Mouse (Mus musculus): Measurements from ENCODE around the gene Anxa4. TPM values are rescaled to one million over a fixed set of nuclear protein-coding genes. Genes with fewer than 3 reads are reported as not detected.
A peak's percentile ranks its signal among the peaks of the same experiment; 100 is the strongest.

Gene Anxa4
- polyA plus RNA-seq, 1 experiment from 2014 or later: 5.6 TPM

DNA sequence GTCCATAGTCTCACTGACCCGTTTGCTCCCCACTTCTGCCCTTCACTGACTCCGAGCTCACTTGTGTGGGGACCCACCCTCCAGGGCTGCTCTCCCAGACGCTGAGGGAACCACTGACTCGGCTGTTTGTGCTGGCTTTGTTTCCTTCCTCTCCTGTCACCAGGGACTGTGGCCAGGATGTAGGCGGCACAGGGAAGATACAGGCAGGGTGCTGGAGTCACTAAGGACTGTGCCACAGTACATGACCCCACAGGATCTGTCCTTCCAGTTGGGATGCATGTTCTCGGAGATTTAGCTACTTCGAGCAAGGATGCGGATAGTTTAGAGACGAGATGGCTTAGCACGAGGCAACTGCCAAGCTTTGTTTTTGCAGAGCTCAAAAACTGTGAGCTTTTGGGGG, 30.4 kb upstream of the Anxa4 start:
- no peaks in the 10 kb centered on the region for H3K27me3 ChIP-seq (ENCODE audit: control insufficient read depth, insufficient read depth, low read length)
- 48% methylated on average over 10 of the region's 10 CpGs for WGBS
- H3K27ac ChIP-seq (replicated peaks; ENCODE audit: low read depth, low read length): no peak overlapping the region

DNA sequence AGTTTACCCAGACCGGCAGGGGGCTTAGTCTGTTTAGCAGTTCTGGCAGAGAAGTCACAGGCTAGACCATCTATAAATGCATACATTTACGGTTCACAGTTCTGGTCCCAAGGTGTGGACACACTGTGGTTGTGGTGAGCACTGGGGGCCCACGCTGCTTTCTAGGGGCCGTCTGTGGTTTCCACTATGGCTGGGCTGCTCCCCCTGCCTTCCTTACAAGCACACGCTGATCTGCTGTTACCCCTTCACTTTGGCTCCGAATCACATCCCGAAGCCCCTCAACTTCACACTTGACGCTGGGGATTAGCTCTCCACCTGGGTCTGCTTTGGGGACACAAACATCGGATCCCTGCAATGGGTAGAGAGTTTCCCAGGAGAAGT, 29.7 kb upstream of the Anxa4 start:
- Histone ChIP-seq H3K9ac (replicated peaks; ENCODE audit: low read length) (no peak overlapping the region), H3K4me3 (replicated peaks; ENCODE audit: low read depth, low read length) (no peak overlapping the region), H3K36me3 (ENCODE audit: control insufficient read depth, insufficient read depth, low read length) (no peaks in the 10 kb centered on the region), H3K27me3 (ENCODE audit: control insufficient read depth, insufficient read depth, low read length) (no peaks in the 10 kb centered on the region), H3K4me1 (ENCODE audit: control insufficient read depth, insufficient read depth, low read length) (no peaks in the 10 kb centered on the region), H3K9me3 (ENCODE audit: control insufficient read depth, low read length) (no peaks in the 10 kb centered on the region), H3K27ac (replicated peaks; ENCODE audit: low read depth, low read length) (no peak overlapping the region), H3K4me2 (ENCODE audit: low read length) (peak overlapping the region; percentile 48)
- ATAC-seq (ENCODE audit: low FRiP score, low TSS enrichment) (no peak), DNase-seq (no peak)
- 34% methylated on average over 9 of the region's 9 CpGs for WGBS

More for the DNA sequence above, 30.4 kb upstream of the Anxa4 start:
- no peak overlapping the region for H3K4me2 ChIP-seq (ENCODE audit: low read length)
- DNase-seq (no peak), ATAC-seq (ENCODE audit: low FRiP score, low TSS enrichment) (no peak)
- no peaks in the 10 kb centered on the region for H3K36me3 ChIP-seq (ENCODE audit: control insufficient read depth, insufficient read depth, low read length)
- H3K4me1 ChIP-seq (ENCODE audit: control insufficient read depth, insufficient read depth, low read length): no peaks in the 10 kb centered on the region
- no peak overlapping the region for H3K4me3 ChIP-seq (replicated peaks; ENCODE audit: low read depth, low read length)
- no peak overlapping the region for H3K9ac ChIP-seq (replicated peaks; ENCODE audit: low read length)
- no peaks in the 10 kb centered on the region for H3K9me3 ChIP-seq (ENCODE audit: control insufficient read depth, low read length)

GRCm38 (mm10) chr6:86822285-86823050, 29.1 kb upstream of the Anxa4 start:
- no peaks in the 10 kb centered on the region for H3K9me3 ChIP-seq (ENCODE audit: control insufficient read depth, low read length)
- H3K4me2 ChIP-seq (ENCODE audit: low read length): peak overlapping the region; percentile 48
- H3K36me3 ChIP-seq (ENCODE audit: control insufficient read depth, insufficient read depth, low read length): no peaks in the 10 kb centered on the region
- ATAC-seq (ENCODE audit: low FRiP score, low TSS enrichment): no peak
- WGBS: 4% methylated on average over 19 of the region's 19 CpGs
- H3K27ac ChIP-seq (replicated peaks; ENCODE audit: low read depth, low read length): no peak overlapping the region
- H3K4me3 ChIP-seq (replicated peaks; ENCODE audit: low read depth, low read length): no peak overlapping the region; the same call in 1 of the 2 replicates
- peak; percentile 45 for DNase-seq
- no peaks in the 10 kb centered on the region for H3K27me3 ChIP-seq (ENCODE audit: control insufficient read depth, insufficient read depth, low read length)
- no peaks in the 10 kb centered on the region for H3K4me1 ChIP-seq (ENCODE audit: control insufficient read depth, insufficient read depth, low read length)
- H3K9ac ChIP-seq (replicated peaks; ENCODE audit: low read length): peak overlapping the region; percentile 32; the same call in 1 of the 2 replicates

- 64% methylated on average over 7 of the region's 7 CpGs for WGBS
- DNase-seq (no peak), ATAC-seq (ENCODE audit: low FRiP score, low TSS enrichment) (no peak)
- Histone ChIP-seq H3K27me3 (ENCODE audit: control insufficient read depth, insufficient read depth, low read length) (no peaks in the 10 kb centered on the region), H3K4me1 (ENCODE audit: control insufficient read depth, insufficient read depth, low read length) (no peaks in the 10 kb centered on the region), H3K9me3 (ENCODE audit: control insufficient read depth, low read length) (no peaks in the 10 kb centered on the region), H3K36me3 (ENCODE audit: control insufficient read depth, insufficient read depth, low read length) (no peaks in the 10 kb centered on the region), H3K9ac (replicated peaks; ENCODE audit: low read length) (no peak overlapping the region), H3K4me3 (replicated peaks; ENCODE audit: low read depth, low read length) (no peak overlapping the region), H3K27ac (replicated peaks; ENCODE audit: low read depth, low read length) (no peak overlapping the region), H3K4me2 (ENCODE audit: low read length) (no peak overlapping the region)
These were observed 27.3 kb upstream of the Anxa4 start for GRCm38 (mm10) chr6:86820690-86821089.

DNA sequence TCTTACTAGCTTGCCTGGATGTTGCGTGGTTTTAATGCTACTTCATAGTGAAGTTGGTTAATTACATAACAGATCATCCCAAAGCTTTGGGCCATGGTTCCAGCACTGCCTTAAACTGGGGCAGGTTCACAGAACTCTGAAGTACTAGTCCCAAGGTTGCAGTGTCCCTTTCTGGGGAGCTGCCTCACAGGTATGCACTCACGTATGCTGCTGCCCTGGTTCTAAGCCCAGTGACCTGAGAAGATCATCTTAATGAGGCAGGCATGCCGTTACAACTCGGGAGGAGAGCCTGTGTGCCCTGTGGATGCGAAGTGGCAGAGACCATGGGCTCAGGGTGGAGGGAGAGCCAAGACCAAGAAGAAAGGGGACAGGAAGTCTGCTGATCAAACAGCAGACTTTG, 26.5 kb upstream of the Anxa4 start:
- H3K36me3 ChIP-seq (ENCODE audit: control insufficient read depth, insufficient read depth, low read length): no peaks in the 10 kb centered on the region
- ATAC-seq (ENCODE audit: low FRiP score, low TSS enrichment) (no peak), DNase-seq (no peak)
- H3K27me3 ChIP-seq (ENCODE audit: control insufficient read depth, insufficient read depth, low read length): no peaks in the 10 kb centered on the region
- H3K4me3 ChIP-seq (replicated peaks; ENCODE audit: low read depth, low read length): no peak overlapping the region
- H3K9ac ChIP-seq (replicated peaks; ENCODE audit: low read length): no peak overlapping the region
- no peak overlapping the region for H3K27ac ChIP-seq (replicated peaks; ENCODE audit: low read depth, low read length)
- H3K9me3 ChIP-seq (ENCODE audit: control insufficient read depth, low read length): no peaks in the 10 kb centered on the region
- peaks cover 3% of the 10 kb centered on the region; the same call in 1 of the 2 replicates for H3K4me1 ChIP-seq (ENCODE audit: control insufficient read depth, insufficient read depth, low read length)
- no peak overlapping the region for H3K4me2 ChIP-seq (ENCODE audit: low read length)
- WGBS: 81% methylated on average over 5 of the region's 5 CpGs

GRCm38 (mm10) chr6:86818914-86819313, 25.5 kb upstream of the Anxa4 start:
- Histone ChIP-seq H3K27me3 (ENCODE audit: control insufficient read depth, insufficient read depth, low read length) (no peaks in the 10 kb centered on the region), H3K9ac (replicated peaks; ENCODE audit: low read length) (no peak overlapping the region), H3K4me3 (replicated peaks; ENCODE audit: low read depth, low read length) (no peak overlapping the region), H3K27ac (replicated peaks; ENCODE audit: low read depth, low read length) (no peak overlapping the region), H3K36me3 (ENCODE audit: control insufficient read depth, insufficient read depth, low read length) (no peaks in the 10 kb centered on the region), H3K4me2 (ENCODE audit: low read length) (no peak overlapping the region), H3K4me1 (ENCODE audit: control insufficient read depth, insufficient read depth, low read length) (peaks cover 4% of the 10 kb centered on the region; the same call in 1 of the 2 replicates), H3K9me3 (ENCODE audit: control insufficient read depth, low read length) (no peaks in the 10 kb centered on the region)
- 75% methylated on average over 4 of the region's 4 CpGs for WGBS
- ATAC-seq (ENCODE audit: low FRiP score, low TSS enrichment) (no peak), DNase-seq (no peak)

DNA sequence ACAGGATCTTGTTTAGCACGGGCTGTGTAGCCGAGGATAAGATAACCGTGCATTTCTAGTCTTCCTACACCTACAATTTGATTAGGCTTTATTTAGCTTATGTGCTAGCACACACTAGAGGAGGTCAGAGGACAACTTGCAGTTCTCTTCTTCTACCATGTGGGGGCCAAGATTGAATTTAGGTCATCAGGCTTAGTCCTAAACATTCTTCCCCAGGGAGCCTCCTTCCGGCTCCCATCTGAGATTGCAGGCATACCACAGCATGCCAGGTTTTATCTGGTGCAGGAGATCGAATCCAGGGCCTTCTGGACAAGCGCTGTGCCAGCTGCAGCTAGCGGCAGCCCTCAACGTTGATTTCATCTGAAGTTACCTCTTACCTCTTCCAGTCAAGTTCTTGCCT, 23.2 kb upstream of the Anxa4 start:
- H3K27me3 ChIP-seq (ENCODE audit: control insufficient read depth, insufficient read depth, low read length): no peaks in the 10 kb centered on the region
- no peak overlapping the region for H3K27ac ChIP-seq (replicated peaks; ENCODE audit: low read depth, low read length)
- WGBS: 20% methylated on average over 8 of the region's 8 CpGs
- no peak overlapping the region for H3K9ac ChIP-seq (replicated peaks; ENCODE audit: low read length)
- H3K4me1 ChIP-seq (ENCODE audit: control insufficient read depth, insufficient read depth, low read length): peaks cover 4% of the 10 kb centered on the region; the same call in 1 of the 2 replicates
- no peak overlapping the region for H3K4me3 ChIP-seq (replicated peaks; ENCODE audit: low read depth, low read length)
- no peak overlapping the region for H3K4me2 ChIP-seq (ENCODE audit: low read length)
- no peaks in the 10 kb centered on the region for H3K36me3 ChIP-seq (ENCODE audit: control insufficient read depth, insufficient read depth, low read length)
- ATAC-seq (ENCODE audit: low FRiP score, low TSS enrichment) (no peak), DNase-seq (peak; percentile 71)
- H3K9me3 ChIP-seq (ENCODE audit: control insufficient read depth, low read length): no peaks in the 10 kb centered on the region

DNA sequence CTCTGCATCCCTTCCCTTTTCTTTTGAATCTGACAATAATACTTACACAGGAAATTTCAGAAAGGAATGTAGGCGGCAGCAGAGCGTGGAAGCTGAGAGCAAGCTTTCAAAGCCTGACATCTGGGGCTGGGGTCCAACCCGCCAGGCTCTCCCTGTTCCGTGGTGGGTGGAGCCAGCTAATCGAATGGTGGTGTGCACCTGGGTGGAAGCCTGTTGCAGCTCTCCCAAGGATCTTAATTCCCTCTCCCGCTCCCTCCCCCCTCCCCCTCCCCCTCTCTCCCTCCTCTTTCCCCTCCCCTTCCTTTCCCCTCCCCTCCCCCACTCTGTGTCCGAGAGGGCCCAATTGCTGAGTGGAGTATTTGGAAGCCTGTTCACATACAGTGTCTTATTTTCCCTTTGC, 22.1 kb upstream of the Anxa4 start:
- ATAC-seq (ENCODE audit: low FRiP score, low TSS enrichment) (no peak), DNase-seq (peak; percentile 39)
- Histone ChIP-seq H3K9ac (replicated peaks; ENCODE audit: low read length) (no peak overlapping the region), H3K4me1 (ENCODE audit: control insufficient read depth, insufficient read depth, low read length) (peaks cover 4% of the 10 kb centered on the region; the same call in 1 of the 2 replicates), H3K4me2 (ENCODE audit: low read length) (peak overlapping the region; percentile 35), H3K27ac (replicated peaks; ENCODE audit: low read depth, low read length) (no peak overlapping the region), H3K4me3 (replicated peaks; ENCODE audit: low read depth, low read length) (0 out of 2 replicates have a peak overlapping the region, but pooled peaks have one; percentile 1), H3K36me3 (ENCODE audit: control insufficient read depth, insufficient read depth, low read length) (no peaks in the 10 kb centered on the region), H3K27me3 (ENCODE audit: control insufficient read depth, insufficient read depth, low read length) (no peaks in the 10 kb centered on the region), H3K9me3 (ENCODE audit: control insufficient read depth, low read length) (no peaks in the 10 kb centered on the region)
- WGBS: 7% methylated on average over 7 of the region's 7 CpGs

DNA sequence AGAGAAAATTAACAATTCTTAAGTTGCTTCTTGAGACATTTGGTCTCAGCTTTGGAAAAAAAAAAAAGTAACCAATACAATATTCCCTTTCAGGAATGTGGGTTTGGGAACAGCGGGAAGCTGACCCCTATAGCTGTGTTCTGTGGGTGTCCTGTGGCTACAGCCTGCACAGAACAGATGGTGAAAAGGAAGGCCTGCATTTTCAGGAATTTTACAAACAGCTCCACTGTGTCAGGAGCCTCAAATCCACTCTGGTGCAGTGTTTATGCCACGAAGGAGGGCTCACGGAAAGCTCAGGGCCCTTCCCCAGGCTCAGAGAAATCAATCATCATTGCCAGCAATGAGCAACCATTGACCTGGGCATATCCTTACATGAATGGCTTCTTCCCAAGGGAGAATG, 21.5 kb upstream of the Anxa4 start:
- Histone ChIP-seq H3K4me1 (ENCODE audit: control insufficient read depth, insufficient read depth, low read length) (peaks cover 4% of the 10 kb centered on the region; the same call in 1 of the 2 replicates), H3K27me3 (ENCODE audit: control insufficient read depth, insufficient read depth, low read length) (no peaks in the 10 kb centered on the region), H3K9ac (replicated peaks; ENCODE audit: low read length) (no peak overlapping the region), H3K36me3 (ENCODE audit: control insufficient read depth, insufficient read depth, low read length) (no peaks in the 10 kb centered on the region), H3K9me3 (ENCODE audit: control insufficient read depth, low read length) (no peaks in the 10 kb centered on the region), H3K4me2 (ENCODE audit: low read length) (peak overlapping the region; percentile 35), H3K4me3 (replicated peaks; ENCODE audit: low read depth, low read length) (no peak overlapping the region), H3K27ac (replicated peaks; ENCODE audit: low read depth, low read length) (no peak overlapping the region)
- DNase-seq (no peak), ATAC-seq (ENCODE audit: low FRiP score, low TSS enrichment) (no peak)
- WGBS: 47% methylated on average over 3 of the region's 3 CpGs
